Mouse (Mus musculus) liver (tissue): ENCODE results near the gene Snd1.
A peak's percentile ranks its signal among the peaks of the same experiment; 100 is the strongest.

Source experiments
- DNase-seq: peaks from one replicate; pipeline ENCODE4 v3.0.0-alpha.2; 2020; ENCODE audit warnings: mixed read lengths

Gene Snd1

DNA sequence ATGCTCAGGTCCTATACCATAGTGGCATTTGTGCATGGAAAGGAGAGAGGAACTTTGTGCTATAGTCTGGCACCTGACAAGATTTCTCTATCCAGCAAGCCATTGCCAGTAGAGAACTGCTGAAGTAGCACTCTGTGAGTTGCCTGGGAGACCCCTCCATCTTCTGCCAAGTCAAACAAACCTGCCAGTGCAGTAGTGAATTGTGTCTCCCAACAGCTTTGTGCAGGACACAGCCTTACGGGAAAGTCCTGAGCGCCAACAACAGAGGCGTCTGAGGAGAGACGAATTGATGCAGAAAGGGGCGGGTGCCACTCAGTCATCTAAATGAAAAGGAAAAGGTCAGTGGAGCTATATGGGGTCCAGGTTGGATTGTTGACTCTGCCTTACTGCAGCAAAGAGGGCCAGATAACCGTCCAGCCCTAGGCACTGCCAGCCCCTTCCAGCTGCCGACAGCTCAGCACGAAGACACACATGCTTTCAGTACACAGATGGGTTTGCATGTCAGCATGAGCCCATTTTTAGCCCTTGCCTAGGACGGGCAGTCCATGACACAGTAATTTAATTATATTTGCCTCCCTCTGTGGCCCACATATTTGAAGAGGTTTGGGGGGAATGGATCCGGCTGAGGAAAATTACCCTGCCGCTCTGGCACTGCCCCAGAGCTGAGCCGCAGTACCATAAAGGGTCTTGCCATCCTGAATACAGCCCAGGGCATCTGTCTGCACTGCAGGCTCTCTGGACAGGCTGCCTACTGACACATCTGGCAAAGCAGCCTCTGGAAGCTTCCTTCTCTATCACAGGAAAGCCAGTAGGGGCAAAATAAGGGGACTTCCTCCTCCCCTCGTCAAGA, 344.8 kb downstream of the Snd1 start:
- no peak for DNase-seq

DNA sequence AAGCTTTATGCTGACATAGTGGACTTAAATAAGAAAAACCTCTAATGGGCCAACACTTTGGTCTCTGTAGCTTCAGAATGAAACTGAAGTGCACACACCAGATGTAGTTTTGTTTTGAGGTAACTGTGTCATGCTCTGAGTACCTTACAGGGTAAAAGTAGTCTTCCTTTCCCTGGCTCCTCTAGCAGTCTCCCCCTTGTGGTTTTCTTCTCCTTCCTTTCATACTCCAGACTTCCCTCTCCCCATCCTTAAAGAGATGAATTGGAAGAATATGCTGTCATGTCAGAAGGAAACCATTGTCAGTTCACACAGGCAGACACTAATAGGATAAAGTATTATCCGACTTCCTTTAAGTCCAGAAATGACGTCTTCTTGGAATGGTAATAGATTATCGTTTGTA, 347.4 kb downstream of the Snd1 start:
- no peak for DNase-seq

DNA sequence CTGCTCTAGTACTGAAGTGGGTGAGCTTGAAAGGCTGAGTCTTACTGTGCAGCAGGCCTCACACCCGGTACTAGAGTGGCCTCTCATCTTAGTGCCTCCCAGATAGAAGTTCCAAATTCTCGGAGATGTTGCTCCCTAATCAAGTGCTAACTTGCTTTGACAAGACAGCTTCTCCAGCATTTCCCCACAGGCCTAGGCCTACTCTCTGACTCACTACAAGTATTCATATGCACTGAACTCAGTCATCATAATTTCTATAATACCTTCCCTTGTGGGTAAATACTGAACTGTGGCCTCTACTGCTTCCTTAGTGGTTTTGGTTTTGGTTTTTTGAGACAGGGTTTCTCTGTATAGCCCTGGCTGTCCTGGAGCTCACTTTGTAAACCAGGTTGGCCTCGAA, 348.4 kb downstream of the Snd1 start:
- no peak for DNase-seq

DNA sequence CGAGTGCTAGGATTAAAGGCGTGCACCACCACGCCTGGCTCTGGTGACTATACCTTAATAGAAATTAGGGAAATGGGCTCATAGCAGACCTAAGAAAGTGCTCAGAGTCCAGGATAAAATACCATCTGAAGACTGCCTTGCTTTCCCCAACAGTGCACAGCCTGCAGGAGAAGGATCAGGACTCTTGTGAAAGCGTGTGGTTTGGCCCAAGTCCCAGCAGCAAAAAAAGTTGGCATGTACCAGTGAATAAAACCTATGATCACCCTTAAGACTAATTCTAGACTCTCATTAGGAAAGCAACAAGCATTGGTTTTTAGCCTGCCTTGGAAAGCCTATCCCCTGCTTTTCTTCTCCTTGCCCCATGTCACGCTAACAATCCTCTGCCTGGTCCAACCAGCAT, 348.9 kb downstream of the Snd1 start:
- no peak for DNase-seq

DNA sequence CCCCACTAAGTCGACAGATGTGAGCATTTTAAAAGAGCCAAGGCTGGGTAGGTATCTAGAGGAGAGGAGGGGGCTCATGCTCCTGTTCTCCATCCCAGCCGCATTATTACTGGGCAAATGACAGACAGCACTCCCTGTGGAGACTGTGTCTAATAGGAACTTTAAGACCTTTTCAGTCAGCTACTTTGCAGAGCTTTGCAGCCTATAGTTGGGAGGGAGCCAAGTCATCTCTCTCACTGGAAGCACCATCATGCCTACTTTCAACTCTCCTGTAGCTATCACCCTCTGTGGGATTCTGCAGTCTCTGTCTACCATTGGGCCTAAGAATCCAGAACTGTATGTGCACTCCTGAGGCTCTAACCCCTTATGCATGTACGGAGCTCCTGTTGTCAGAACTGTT, 351.0 kb downstream of the Snd1 start:
- no peak for DNase-seq

DNA sequence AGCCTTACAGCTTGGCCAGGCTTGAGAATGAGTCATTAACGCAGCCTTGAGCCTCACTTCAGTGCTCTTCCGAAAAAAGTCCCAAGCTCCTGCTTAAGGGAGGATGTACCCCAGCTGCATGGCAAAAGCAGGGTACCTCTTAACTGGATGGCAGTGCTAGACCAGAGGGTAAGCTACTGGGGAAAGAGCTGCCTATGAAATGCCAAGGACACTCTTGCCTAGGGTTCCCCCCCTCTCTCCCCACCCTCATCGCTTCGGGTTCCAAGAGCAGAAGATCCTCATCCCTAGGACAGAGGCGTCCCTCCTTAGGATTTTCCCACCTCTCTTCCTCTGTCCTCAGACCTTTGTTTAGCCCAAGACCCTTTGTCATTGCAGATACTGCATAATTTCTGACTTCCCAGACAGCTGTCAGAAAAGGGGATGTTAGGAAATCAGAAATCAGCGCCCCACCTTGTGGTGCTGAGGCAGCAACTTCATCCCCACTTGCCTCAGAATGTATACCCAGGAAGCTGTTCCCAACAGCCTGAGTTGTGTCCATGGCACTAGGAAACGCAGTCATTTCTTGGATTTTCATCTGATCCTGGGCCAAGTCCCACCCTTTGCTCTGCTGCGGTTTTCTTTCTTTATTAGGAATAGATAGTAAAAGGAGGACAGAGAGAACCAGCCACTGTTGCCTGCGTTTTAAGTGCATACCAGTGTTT, 351.9 kb downstream of the Snd1 start:
- DNase-seq: no peak

DNA sequence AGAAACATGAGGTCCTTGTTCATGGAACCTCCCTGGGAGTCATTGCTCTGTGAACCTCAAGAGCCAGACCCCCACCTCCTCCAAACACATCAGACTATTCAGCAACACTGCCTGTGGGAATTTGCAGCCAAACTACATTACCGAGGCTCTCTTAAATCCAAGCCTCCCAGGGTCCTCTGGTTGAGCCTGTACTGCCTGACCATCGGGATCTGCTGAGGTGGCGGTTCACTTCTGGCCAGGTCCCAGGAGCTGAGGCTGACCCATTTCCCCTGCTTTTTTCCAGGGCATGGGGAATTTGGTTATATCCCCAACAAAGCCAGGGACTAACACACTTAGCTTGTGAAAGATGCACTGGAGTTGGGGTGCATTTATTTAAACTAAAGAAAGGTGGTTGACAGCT, 352.6 kb downstream of the Snd1 start:
- no peak for DNase-seq

DNA sequence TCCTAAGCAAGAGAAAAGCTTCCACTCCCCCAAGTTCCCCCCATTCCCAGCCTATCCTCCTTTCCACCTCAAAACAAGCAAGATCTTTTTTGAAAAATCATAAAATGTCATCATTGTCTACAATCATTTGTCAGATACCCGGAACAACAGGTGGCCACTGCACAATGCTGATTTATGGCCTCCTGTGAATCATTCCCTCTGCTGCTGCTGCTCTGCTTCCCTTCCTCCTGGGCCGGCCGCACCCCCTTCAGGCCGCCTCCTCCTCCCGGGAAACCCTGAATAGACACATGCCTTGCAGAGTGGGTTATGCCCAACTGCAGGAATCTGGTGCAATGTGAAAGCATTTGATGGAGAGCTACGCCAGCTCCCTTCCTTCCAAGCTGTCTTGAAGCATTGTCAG, 353.7 kb downstream of the Snd1 start:
- no peak for DNase-seq

DNA sequence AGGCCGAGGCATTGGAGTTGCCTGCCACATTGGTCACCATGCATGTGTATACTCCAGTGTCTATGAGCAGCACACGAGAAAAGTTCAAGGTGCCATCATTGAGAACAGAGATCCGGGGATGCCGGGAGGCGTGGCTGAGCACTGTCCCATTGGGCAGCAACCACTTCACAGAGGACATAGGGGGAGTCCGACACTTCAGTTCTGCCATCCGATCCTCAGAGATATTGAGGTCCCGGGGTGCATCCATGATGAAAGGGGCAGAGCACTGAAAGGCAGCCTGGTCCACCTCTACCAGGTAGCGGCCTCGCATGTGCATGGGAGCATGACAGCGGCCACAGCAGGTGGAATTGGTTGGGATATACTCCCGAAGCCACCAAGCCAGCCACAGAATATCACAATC, 355.4 kb downstream of the Snd1 start:
- DNase-seq: no peak

DNA sequence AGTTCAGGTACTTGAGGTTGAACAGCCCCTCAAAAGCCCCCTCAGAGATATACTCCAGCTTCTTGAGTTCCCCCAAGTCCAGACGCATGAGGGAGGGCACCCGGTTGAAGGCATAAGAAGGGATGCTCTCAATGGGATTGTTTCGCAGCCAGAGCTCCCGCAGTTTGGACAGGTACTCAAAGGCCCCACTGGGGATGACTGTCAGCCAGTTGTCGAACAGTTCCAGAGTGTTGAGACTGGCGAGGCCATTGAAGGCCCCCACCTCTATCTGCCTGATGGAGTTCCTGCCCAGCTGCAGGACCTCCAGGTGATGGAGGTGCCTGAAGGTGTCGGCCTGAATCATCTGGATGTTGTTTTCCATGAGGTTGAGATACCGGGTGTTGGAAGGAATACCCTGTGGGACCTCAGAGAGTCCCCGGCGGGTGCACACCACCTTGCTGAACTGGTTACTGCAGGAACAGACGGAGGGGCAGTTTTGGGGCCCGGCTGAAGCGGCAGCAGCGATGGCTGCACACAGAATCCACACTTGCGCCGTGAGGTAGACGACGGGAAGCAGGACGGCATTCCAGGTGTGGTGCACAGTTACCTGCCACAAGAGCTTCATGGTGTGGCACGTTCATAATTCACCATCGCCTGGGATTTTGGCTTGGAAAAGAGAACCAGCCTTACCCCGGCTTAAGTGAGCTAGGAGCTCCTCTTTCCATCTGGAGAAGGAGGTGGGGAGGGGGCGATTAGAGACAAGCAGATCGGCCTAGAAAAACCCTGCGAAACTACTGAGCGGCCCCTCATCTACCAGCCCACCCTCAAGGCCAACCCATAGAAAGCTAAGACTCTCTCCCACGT, 356.3 kb downstream of the Snd1 start, which contains the start of gene Lrrc4:
TSS of gene Lrrc4 (minus strand) at position 737 of the 843 bp plus-strand sequence.
- no peak for DNase-seq

DNA sequence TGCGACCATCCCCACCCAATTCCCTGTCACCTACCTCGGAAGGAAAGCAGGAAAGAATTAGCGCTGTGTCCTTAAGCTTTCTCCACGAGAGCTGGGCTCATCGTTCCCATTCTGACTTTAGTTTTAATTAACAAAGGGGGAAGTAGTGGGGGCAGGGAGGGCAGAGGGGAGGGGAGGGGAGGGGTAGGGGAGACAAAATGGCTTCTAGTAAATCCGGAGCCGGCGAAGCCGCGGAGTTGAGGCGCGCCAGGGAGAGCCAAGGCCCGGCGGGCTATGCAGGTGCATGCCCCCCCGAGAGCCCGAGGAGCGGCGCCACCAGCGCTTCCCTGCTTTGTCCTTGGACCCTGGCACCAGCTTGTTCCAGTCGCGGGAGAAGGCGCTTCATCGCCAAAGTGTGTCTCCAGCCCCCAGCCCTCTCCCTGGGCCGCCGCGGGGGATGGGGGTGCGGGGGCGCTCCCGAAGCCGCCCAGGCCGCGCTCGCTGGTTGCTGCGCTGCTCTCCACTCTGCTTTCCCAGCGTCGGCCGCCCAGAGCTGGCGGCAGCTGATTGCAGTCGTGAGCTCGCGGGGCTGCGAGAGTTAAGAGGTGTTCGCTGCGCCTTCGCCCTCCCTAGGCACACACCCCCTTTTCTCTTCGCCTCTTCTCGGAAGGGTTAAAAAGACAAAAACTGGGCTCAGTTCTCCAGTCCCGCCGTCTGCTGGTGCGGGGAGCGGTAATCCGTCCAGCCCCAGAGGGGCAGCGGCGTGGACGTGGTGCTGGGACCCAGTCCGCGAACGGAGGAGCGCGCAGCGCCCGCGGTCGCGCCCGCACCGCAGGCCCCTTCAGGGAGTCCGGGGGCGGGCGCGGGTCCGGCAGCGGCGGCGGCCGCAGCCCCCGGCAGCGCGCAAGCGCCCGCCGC, 357.2 kb downstream of the Snd1 start:
- DNase-seq: peak; percentile 19

DNA sequence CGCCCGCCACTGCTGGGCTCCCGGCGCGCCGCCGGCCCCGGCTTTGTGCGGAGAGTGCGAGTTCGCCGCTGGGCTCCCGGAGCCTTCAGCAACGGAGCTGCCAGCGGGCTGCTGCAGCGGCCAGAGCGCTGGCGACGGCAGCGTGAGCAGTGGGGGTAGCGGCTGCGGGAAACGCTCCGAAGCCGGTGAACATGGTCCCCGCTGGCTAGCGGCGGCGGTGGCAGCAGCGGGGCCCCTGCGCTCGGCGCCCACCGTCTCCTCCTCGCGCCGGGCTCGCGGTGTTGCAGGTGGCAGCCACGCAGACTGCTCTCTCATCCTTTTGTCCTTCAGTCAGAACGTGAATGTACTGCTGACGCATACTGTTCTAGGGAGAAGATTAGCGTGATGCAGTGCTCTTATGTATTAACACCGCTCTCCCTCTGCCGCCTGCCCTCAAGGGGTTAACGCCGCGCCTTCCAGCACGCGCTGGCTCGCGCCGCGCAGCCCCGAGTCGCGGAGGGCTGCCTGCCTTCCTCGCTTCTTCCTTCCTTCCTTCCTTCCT, 357.9 kb downstream of the Snd1 start:
- DNase-seq: no peak

DNA sequence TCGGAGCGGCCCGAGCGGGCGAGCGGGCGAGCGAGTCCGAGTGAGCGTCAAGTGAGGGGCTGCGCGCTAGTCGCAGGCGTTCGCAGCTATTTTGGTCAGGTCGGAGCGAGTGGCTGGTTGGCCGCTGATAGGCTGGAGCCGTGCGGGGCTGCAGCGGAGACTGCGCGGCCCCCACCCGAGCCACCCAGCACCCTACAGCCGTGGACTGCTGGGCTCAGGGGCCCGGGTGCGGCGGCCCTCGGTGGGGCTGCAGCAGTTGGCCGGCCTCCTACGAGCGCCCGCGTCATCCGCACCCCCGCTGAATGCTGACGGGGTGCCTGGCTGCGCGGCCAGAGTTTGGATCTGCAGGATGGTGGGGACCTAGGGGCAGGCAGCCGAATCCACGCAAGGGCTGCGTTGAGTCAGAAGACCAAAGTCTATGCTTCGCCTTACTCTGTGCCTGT, 358.5 kb downstream of the Snd1 start:
- DNase-seq: peak; percentile 18

DNA sequence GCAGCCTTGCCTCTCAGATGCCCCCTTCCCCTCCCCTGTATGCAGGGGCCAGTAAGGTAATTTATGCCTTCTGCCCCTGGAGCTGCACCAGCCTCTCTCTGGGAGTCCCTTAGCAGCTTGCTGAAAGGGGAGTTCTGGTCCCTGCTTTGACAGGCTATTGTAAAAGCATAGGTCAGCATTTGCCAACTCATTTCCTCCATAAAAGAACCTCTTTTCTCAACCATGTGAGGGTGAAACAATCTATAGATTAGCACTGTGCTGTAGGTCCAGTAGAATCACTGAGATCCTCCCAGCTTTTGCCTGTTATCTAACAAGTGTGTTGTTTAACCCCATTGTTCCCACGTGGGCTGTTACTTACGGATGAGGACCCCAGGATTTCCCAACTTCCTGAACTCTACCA, 359.1 kb downstream of the Snd1 start:
- DNase-seq: no peak

DNA sequence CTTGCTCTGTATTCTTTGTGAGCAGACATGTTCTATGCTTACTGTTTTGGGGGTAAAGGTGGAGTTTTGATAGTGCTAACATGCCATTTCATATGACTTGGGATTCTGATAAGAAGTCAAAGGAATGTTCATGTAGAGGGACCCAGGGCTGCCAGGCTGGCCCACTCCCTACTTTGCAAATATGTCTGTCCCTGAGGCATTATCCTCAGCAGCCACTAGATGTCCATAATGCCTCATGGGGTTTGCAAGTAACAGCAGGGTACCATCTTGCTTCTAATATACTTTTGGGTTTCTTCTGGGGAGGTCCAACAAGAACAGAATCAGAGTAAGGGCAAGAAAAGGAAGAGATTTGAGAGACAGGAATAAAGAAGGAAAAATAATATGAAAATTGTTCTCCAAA, 361.7 kb downstream of the Snd1 start:
- DNase-seq: no peak

DNA sequence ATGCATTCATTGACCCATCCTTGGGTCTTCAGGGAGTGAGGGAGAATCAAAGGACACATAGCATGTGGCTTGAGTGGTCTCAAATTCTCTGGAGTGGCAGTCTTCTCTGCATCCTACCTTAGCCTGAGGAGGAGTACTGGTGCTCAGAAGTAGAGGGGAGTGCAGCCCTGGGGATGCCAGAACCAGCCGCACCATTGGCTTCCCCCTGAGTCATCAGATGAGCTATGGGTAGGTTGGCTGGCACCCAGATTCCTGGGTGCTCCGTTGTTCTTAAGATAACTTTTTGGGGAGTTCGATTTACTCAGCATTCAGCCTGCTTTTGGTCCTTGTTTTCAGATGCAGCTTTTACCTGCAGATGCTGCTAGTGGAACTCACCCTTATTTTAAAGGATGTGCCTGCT, 366.6 kb downstream of the Snd1 start:
- no peak for DNase-seq

DNA sequence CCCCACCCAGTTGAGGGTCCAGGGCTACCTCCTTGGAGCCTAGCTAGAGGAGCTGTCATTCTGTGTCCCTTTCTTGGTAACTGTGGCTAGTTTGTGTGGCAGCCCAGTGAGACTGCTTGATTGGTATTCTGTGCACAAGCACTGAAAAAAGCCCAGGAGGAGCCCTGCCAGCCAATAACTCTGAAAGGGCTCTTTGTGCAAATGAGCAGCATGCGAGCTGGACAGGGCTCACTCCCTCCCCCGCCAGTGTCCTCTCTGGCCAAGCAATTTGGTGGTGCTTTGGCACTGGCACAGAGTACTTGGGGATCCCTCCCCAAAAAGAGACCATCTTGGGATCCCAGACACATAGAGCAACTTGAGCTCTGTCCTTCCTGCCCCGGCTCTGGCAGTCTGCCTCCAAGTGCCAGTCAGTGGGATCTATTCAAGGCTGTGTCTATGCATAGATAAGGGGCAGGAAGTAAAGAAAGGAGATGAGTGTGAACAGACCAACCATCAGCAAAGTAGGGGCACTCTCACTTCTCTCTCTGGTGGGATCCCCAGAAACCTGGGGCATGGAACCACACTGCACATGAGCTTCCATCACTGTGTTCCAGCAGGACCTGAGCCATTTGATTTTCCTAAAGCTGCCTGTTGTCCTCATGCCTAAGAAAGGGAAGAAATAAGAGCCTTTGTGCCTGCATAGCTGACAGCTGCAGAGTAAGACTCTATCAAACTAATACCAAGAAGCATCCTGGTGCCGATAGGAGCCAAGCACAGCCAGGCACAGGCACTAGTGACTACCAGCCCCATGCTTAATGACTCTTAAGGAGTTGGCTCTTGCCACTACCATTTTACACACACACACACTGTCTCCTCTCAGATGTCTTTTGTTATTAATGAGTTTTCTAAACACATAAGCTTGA, 367.7 kb downstream of the Snd1 start:
- no peak for DNase-seq

DNA sequence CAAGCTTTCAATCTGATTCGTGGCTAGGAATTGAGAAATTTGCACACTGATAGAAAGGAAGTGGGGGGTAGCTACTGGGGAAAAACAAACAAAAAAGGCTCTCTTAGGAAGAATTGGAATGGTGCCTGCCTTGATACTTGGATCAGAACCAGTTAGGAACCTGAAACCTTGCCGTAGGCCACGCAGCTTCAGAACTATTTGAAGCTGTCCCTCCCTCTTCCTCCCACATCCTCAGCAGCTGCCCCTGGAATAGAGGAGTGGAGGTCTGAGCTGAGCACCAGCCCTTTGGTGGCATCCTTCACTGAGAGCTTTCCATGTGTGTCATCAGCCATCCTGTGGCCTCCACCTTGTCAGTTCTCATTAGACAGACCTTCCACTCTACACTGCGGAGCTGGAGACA, 370.7 kb downstream of the Snd1 start:
- no peak for DNase-seq

DNA sequence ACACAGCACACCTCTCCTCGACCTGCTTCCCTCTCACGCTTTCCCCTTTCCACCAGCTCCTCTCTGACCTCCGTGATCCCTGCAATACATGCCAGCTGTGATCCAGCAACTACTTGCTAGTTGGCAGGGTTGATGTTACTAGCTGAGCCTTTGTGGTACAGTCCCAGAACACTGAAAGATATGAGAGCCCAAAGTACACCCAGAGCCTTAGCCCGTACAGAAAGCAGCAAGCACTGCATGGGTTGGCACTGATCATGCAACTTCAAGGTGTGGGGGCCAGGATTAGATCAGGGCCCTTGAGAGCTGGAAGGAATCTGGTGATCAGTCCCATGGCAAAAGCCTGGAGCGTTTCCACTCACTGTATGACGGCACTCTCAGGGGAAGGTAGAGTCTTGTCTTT, 372.7 kb downstream of the Snd1 start:
- DNase-seq: no peak

DNA sequence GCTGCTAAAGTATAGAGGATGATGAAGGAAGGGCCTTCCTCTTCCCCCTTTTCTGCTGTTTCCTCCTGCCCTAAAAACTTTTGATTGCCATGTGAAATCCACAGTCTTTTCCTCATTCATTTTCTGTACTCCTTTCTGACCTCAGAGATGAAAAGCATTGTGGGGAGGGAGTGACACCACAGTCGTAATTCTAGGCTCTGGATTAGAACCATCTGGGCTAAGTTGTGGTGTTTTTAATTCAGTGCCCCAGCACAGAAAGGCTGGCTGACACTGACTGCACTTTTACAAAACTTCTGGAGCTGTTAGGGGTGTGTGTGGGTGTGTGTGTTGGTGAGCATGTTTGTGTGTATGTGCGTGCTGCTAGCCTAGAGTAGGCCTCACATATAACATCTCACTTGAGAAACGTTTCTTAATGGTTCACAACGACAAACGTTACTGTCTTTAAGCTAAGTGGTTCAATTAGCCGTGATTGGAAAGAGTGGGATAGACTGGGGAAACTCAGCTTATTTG, 373.4 kb downstream of the Snd1 start:
- no peak for DNase-seq

DNA sequence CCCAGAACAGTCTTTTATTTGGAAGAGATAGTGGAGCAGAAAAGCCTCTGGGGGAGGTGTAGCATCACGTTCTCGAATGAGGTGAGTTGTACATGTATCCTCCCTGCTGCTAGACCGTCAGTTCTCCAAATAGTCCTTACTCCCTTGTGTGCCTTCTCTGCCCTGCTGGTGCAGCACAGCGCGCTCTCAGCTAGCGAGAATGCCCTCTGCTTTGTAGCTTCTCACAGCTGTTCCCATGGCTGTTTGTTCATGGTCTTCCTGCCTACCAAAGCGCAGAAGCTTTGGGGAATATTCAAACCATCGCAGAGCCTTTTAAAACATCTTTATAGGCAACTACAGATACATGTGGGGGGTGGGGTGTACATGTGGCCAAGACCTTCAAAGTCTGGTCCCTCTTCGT, 374.0 kb downstream of the Snd1 start:
- no peak for DNase-seq
